Mouse (Mus musculus) E14TG2a.4 (cell line): ENCODE data around the gene Eef2kmt.
A peak's percentile ranks its signal among the peaks of the same experiment; 100 is the strongest.

Source experiments
- H3K27me3 ChIP-seq: 2 replicates; pipeline ENCODE4 v1.6.1; 2014; ENCODE audit warnings: low read length, control low read depth; ENCODE audit not compliant: insufficient read depth
- H3K36me3 ChIP-seq: 2 replicates; pipeline ENCODE4 v1.6.1; 2014; ENCODE audit warnings: low read length, control low read depth; ENCODE audit not compliant: insufficient read depth
- H3K4me1 ChIP-seq: replicated peaks from 2 replicates; pipeline ENCODE4 v1.6.1; 2014; ENCODE audit warnings: low read depth, low read length, control low read depth
- H3K4me3 ChIP-seq: replicated peaks from 2 replicates; pipeline ENCODE4 v1.5.1; 2014; ENCODE audit warnings: mild to moderate bottlenecking, low read length
- H3K9me3 ChIP-seq: 2 replicates; pipeline ENCODE4 v1.6.1; 2014; ENCODE audit warnings: low read length, control low read depth
- CTCF ChIP-seq: conservative IDR thresholded peaks from 2 replicates; pipeline ENCODE4 v1.5.1; 2014; ENCODE audit warnings: low read length
- NANOG ChIP-seq: IDR thresholded peaks from 2 replicates; pipeline ENCODE4 v1.6.1; 2014; ENCODE audit warnings: borderline replicate concordance, low read length, mixed read lengths
- POU5F1 ChIP-seq: IDR thresholded peaks from 2 replicates; pipeline ENCODE4 v1.6.1; 2014; ENCODE audit warnings: low read length, borderline replicate concordance

Eef2kmt gene

GRCm38 (mm10) chr16:5255779-5256496 lies at the start of gene Eef2kmt:
Gene Eef2kmt, minus strand, starts transcription at chr16:5255983.
- Histone ChIP-seq H3K9me3 (no peaks in the 10 kb centered on the region), H3K4me1 (peaks cover 53% of the 10 kb centered on the region)

GRCm38 (mm10) chr16:5295238-5295637 lies 39.5 kb upstream of the Eef2kmt start:
- 0 out of 2 replicates have a peak, but pooled peaks cover 4% of the 10 kb centered on the region for H3K27me3 ChIP-seq
- peaks cover 8% of the 10 kb centered on the region; the same call in 1 of the 2 replicates for H3K9me3 ChIP-seq
- H3K36me3 ChIP-seq: no peaks in the 10 kb centered on the region
- TF ChIP-seq POU5F1 (no peak), NANOG (no peak), CTCF (no peak)
- H3K4me3 ChIP-seq: no peak overlapping the region
- H3K4me1 ChIP-seq: no peaks in the 10 kb centered on the region

More at GRCm38 (mm10) chr16:5255779-5256496, at the start of gene Eef2kmt:
- Histone ChIP-seq H3K36me3 (peaks cover 33% of the 10 kb centered on the region), H3K4me3 (peak within 1 kb of the TSS; percentile 97), H3K27me3 (no peaks in the 10 kb centered on the region)
- TF ChIP-seq CTCF: no peak; the same call in 1 of the 2 replicates
- no peak for TF ChIP-seq NANOG
- no peak for TF ChIP-seq POU5F1

- peaks cover 18% of the 10 kb centered on the region for H3K27me3 ChIP-seq
- H3K9me3 ChIP-seq: 0 out of 2 replicates have a peak, but pooled peaks cover under 1% of the 10 kb centered on the region
- H3K36me3 ChIP-seq: no peaks in the 10 kb centered on the region
- H3K4me1 ChIP-seq: peaks cover 11% of the 10 kb centered on the region
- no peak for TF ChIP-seq POU5F1
- no peak for TF ChIP-seq NANOG
- no peak for TF ChIP-seq CTCF
- no peak overlapping the region for H3K4me3 ChIP-seq
Measured at GRCm38 (mm10) chr16:5285376-5285775, 29.6 kb upstream of the Eef2kmt start.

DNA sequence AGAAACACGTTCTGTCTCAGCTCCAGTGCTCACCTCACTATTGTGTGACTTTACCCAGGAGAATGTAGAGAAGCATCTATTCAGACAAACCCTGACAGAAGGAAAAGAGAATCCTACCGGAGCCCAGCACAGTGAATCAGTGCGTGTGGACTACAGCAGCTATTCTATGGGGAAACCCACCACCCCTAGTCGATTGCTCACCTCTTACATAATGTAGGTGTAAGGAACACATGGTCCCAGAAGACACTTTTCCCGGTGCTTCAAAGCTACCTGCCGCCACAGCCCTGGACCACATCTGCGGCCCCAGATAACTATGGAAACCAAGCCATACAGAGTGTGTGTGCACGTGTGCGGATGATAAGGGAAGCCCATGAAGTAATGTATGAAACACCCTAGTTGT lies 26.9 kb upstream of the Eef2kmt start:
- no peak for TF ChIP-seq POU5F1
- TF ChIP-seq NANOG: no peak
- TF ChIP-seq CTCF: no peak
- H3K9me3 ChIP-seq: no peaks in the 10 kb centered on the region
- peaks cover 18% of the 10 kb centered on the region for H3K27me3 ChIP-seq
- H3K36me3 ChIP-seq: no peaks in the 10 kb centered on the region
- H3K4me3 ChIP-seq: no peak overlapping the region
- H3K4me1 ChIP-seq: peaks cover 11% of the 10 kb centered on the region

- H3K9me3 ChIP-seq: no peaks in the 10 kb centered on the region
- TF ChIP-seq POU5F1: no peak
- TF ChIP-seq CTCF: no peak
- TF ChIP-seq NANOG: no peak
- H3K36me3 ChIP-seq: no peaks in the 10 kb centered on the region
- no peaks in the 10 kb centered on the region for H3K4me1 ChIP-seq
- peaks cover 18% of the 10 kb centered on the region for H3K27me3 ChIP-seq
- no peak overlapping the region for H3K4me3 ChIP-seq
Measured at GRCm38 (mm10) chr16:5279571-5280222, 23.9 kb upstream of the Eef2kmt start.

GRCm38 (mm10) chr16:5272371-5272770 lies 16.6 kb upstream of the Eef2kmt start:
- Histone ChIP-seq H3K36me3 (no peaks in the 10 kb centered on the region), H3K9me3 (no peaks in the 10 kb centered on the region), H3K4me3 (no peak overlapping the region), H3K4me1 (no peaks in the 10 kb centered on the region), H3K27me3 (no peaks in the 10 kb centered on the region)
- TF ChIP-seq POU5F1 (no peak), NANOG (no peak), CTCF (no peak)

- no peaks in the 10 kb centered on the region for H3K9me3 ChIP-seq
- H3K4me3 ChIP-seq: no peak overlapping the region
- no peaks in the 10 kb centered on the region for H3K27me3 ChIP-seq
- H3K36me3 ChIP-seq: no peaks in the 10 kb centered on the region
- TF ChIP-seq CTCF (no peak), POU5F1 (no peak), NANOG (no peak)
- H3K4me1 ChIP-seq: no peaks in the 10 kb centered on the region
Measured at GRCm38 (mm10) chr16:5271411-5272035, 15.7 kb upstream of the Eef2kmt start.

DNA sequence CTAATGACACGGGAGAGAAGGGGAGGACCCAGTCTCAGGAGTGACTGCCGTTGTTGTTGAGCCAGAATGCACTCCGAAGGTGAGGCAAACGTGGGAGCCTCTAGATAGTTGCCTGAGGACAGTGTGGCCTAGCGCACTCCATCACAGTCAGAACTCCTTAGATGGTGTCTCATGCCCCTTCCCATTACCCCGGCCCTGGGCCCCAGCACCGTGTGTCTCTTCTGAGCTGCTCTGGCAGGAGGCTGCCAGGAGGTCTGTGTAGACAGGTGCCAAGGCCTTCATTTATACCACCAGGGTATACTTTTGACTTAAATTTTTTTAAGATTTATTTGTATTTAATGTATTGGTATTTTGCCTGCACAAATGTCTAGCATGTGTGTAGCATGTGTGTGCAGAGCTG lies 8.1 kb upstream of the Eef2kmt start:
- no peak overlapping the region for H3K4me3 ChIP-seq
- TF ChIP-seq POU5F1: no peak
- no peak for TF ChIP-seq NANOG
- TF ChIP-seq CTCF: no peak
- no peaks in the 10 kb centered on the region for H3K9me3 ChIP-seq
- no peaks in the 10 kb centered on the region for H3K36me3 ChIP-seq
- H3K4me1 ChIP-seq: peaks cover 2% of the 10 kb centered on the region; the same call in 1 of the 2 replicates
- no peaks in the 10 kb centered on the region for H3K27me3 ChIP-seq
